Mouse (Mus musculus): ENCODE results near the gene Scg5.

Gene Scg5

DNA sequence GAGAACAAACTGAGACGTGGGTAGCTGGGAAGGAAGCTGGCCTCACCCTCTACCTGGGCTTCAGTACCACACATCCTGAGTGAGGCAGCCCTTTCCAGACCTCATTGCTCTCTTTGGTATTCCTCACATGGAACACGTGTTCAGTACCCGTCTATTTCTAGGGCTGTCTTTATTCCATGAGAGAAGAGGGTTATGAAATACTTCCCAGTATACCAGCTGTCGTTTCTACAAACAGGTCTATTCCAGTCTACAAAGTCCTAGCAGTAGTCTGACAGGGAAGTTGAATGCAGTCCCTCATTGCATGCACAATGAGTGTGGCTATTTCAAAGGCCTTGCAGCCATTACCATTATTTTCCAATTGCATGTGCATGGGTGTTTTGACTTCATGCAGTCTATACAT lies 23.2 kb downstream of the Scg5 start:
- no peak for DNase-seq

DNA sequence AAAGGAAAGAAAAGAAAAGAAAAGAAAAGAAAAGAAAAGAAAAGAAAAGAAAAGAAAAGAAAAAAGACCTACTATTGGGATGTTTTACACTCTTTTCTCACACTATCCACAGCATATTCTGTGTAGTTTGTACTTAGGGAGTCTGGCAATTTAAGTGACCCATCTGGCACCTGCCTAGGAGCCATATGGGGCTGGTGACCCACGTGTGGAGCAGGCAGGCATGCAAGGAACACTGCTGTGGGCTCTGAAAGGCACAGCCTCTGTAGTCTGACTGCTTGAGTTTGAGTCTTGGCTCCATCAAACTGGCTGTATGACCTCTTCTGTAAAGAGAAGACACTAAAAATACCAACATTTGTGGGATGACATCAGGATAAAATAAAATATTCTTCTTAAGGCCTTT lies 25.2 kb downstream of the Scg5 start:
- no peak for DNase-seq

- no peak for DNase-seq
Observed at GRCm38 (mm10) chr2:113800846-113801245, 28.1 kb downstream of the Scg5 start.

- DNase-seq: no peak
Observed at GRCm38 (mm10) chr2:113798605-113799004, 30.3 kb downstream of the Scg5 start.

GRCm38 (mm10) chr2:113795186-113795585 lies 33.7 kb downstream of the Scg5 start:
- DNase-seq: no peak

DNA sequence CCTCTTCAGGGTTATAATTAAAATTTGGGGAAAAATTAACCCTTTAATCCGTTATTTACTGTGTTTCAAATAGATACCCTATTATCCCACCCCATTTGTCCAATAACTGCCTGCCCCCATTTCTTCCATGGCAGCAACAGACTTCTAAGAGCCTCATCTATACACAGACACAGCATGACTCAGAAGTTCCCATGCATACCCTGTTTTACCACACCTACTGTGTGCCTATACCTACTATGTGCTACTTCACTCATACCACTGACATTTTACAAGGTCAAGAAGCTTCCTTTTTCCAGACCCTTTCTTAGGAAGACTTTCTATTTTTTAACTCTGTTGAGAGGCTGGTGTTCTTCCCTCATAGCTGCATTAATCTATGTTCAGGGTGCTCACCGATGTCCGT lies 35.4 kb downstream of the Scg5 start:
- DNase-seq: no peak

- DNase-seq: no peak
Observed at GRCm38 (mm10) chr2:113788821-113789387, 40.0 kb downstream of the Scg5 start.

- no peak for DNase-seq
Observed at GRCm38 (mm10) chr2:113787882-113788281, 41.0 kb downstream of the Scg5 start.

GRCm38 (mm10) chr2:113784851-113785250 lies 44.1 kb downstream of the Scg5 start:
- no peak for DNase-seq

GRCm38 (mm10) chr2:113781521-113781920 lies 47.4 kb downstream of the Scg5 start:
- no peak for DNase-seq

GRCm38 (mm10) chr2:113781107-113781506 lies 47.8 kb downstream of the Scg5 start:
- no peak for DNase-seq

GRCm38 (mm10) chr2:113779336-113779735 lies 49.6 kb downstream of the Scg5 start:
- no peak for DNase-seq

- DNase-seq: no peak
Observed at GRCm38 (mm10) chr2:113778036-113778435, 50.9 kb downstream of the Scg5 start.

GRCm38 (mm10) chr2:113776297-113776696 lies 52.6 kb downstream of the Scg5 start:
- no peak for DNase-seq

DNA sequence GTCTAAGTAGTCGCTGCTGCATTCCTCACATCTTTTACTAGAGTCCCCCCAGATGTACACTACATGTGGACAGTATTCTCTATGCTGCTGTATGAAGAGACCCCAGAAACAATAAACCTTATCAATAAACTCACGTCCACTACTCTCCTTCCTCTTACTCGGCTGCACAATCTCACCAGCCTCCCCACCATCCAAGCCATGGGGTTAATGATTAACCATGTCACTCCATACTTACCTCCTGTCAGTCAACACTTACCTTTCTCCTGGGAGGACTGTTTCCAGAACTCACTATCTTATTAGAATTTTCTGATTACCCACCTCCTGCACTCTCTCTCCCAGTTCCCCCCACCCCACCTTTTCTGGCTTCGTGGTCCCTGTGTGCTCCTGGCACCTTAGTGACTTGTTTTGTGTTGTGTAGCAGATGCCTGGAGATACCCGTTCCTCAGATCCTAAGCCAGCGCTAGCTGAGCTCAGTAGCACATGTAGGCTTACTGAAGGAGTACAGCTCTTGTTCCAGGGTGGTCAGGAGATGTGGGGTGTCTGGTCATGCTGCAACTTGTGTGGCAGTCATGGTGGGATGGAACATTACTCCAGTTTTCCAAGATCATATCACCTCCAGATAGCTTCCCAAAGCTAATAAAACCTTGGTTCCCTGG lies 54.6 kb downstream of the Scg5 start:
- DNase-seq: no peak

DNA sequence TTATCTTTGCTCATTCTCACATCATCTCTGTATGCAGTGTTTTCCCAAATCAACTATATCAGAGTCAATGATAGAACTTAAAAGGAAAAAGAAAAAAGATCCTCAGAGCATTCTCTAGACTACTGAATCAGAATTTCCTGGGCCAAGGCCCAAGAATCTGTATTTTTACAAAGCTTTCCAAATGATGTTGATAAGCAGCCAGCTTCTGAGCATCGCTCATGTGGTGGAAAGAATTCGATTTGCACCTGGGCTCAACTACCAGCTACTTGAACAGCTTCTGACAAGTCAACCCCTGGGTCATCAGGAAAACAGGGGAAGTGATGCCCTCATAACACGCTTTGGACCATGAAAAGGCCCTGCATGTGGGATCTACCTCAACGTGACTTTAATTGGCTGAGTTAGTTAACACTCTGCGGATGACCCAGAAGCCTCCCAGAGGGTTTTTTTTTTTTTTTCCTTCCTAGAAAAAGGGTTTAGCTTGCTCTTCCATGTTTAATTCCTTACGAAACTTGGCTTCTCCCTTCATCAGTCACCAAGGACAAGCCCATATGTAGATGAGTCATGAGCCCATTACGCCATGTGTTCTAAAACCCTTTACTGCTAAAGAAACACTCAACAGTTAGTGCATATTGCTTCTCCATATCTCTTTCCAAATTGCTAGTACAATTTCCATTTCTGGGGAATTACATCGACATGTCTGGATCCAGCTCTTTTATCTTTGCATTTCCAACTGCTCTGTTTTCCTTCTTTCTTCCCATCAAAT lies 60.2 kb downstream of the Scg5 start:
- DNase-seq: no peak

DNA sequence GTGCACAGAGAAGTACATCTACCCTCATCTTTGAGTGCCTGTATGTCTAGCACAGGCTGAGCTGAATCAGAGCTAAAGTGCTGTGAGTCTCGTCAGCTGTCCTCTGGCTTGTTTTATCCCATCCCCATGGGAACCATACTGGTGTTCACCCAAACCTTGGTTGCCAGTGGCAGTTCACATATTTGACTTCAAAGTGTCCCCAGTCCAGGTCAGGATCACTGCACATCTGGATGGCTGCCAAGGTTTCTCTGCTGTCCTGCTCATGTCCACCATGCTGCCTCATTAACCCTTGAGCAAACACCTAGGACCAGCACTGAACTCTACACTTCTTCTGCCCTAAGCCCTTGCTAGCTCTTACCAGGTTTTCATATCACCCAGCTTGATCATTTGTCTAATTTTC lies 63.0 kb downstream of the Scg5 start:
- DNase-seq: no peak

DNA sequence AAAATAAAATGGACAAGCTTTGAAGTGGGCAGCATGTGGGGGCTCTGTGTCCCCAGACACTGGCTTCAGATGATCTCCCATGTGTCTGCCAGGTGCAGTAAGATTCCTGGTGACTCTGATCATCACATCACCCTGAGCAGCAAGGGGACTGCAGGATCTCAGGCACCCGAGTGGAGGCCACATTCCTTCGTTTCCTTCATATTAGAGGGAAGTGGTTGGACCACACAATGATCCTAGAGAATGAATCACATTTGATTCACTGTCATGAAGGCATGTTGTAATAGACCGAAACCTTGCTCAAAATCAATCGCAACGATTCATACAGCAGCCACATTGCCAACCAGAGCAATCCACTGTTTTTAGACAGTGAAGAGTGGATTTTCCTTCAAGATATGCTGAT lies 64.0 kb downstream of the Scg5 start:
- no peak for DNase-seq

DNA sequence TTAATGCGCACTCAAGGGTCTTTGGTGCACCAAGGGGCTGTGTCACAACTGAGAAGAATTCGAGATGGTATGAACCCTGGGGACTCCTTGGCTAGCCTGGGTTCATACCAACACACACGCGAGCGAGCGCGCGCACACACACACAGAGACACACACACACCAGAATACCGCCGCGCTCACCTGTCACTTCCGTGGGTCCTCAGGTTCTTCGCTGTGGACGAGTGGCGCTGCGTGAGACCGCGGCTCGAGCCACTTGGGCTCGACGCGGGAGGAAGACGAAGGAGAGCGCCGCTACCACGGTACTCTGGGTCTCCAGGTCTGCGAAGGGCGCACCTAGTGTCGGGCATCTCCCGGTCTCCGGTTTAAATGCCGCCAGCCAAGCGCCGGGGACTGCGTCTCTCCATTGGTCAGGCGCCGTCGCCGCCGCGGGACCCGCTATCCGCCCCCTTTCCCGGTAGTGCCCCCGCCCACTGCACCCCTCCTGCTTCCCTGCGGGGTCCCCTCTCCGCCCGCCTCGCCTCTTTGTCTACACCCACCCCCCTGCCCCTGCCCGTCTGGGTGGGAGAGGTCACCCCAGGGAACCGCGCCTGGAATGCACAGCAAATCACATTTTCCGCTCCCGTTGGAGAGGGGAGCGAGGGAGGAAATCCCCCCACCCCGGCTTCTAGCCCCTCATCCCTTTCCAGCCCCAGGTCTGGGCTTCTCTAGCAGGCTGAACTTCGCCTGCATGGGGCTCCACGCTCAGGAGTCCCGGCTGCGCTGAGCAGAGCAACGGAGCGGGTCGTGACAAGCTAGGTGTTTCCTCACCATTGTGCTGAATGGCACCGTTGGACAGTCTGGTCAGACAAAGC lies 70.4 kb downstream of the Scg5 start, which contains the start of gene Grem1:
TSS of gene Grem1 (minus strand) at position 336 of the 851 bp plus-strand sequence.
- peak; percentile 68 for DNase-seq

DNA sequence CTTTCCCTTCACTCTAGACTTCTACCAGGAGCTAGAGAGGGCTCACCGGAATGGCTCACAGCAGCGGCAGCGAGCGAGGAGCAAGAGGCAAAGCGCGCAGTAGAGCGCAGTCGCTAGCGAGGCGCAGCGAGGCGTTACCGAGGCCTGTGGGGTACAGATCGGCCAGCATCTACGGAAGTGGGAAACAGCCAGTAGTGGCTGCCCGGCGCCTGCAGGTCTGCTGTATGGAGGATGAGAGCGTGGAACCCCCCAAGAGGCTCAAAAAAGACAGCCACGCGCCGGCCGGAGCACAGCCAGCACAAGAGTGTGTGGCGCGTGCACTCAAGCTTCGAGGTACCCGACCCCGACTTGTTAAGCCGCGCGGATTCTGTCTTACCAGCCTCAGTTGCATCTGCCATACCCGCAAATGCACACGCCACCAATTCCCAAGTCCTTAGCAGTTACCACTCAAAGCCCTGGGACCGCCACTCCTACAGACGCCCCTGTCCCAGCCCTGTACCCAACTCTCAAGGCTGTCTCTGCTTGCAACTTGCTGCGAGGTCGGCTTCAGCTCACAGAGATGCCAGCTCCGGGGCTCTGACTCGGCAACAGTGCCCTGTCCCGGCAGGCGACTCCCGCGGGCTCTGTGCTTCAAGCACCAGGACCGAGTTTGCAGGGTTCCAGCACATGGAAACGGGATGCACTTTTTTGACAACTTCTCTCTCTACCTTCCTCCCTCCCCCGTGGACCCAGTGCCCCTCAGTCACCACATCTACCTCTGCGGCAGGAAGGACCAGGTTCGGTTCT lies 71.2 kb downstream of the Scg5 start:
- DNase-seq: peak; percentile 76

- DNase-seq: peak; percentile 20
Observed at GRCm38 (mm10) chr2:113756924-113757524, 71.9 kb downstream of the Scg5 start.

DNA sequence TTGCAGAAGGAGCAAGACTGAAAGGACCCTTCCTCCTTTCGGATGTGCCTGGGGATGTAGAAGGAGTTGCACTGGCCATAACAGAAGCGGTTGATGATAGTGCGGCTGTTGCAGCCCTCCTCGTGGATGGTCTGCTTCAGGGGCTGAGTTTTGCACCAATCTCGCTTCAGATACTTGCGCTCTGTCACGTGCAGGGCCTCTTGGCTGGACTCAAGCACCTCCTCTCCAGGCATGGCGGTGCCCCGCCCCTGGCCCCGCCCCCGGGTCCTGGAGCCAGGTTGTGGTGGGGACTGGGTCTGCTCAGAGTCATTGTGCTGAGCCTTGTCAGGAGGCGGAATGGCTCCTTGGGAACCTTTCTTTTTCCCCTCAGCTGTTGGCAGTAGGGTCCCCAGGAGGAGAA lies 79.2 kb downstream of the Scg5 start:
- DNase-seq: no peak
